Mouse (Mus musculus) midbrain, embryonic 11.5 days (tissue): ENCODE measurements around the gene Ano10. TPM values are rescaled to one million over a fixed set of nuclear protein-coding genes. Genes with fewer than 3 reads are reported as not detected.

Experiments
- ATAC-seq: fragments of 200-750 bp; cut with Nextera tagmentation; 2 replicates; pipeline ENCODE4 v1.8.0; 2017; ENCODE audit warnings: moderate TSS enrichment, moderate library complexity; ENCODE audit not compliant: low FRiP score
- DNase-seq: peaks from one replicate; pipeline ENCODE4 v3.0.0; 2015; ENCODE audit warnings: low spot score; ENCODE audit errors: missing footprints
- H3K27ac ChIP-seq: fragments of 300-500 bp; sonication (generic); 2 replicates; pipeline ENCODE4 v1.5.1; 2014; ENCODE audit warnings: low read depth, low read length
- H3K27me3 ChIP-seq: fragments of 300-500 bp; sonication (generic); 2 replicates; pipeline ENCODE4 v1.6.1; 2014; ENCODE audit warnings: mild to moderate bottlenecking, low read length, moderate library complexity, mixed read lengths; ENCODE audit not compliant: control insufficient read depth, insufficient read depth
- H3K36me3 ChIP-seq: fragments of 300-500 bp; sonication (generic); 2 replicates; pipeline ENCODE4 v1.6.1; 2014; ENCODE audit warnings: mild to moderate bottlenecking, low read length, moderate library complexity, mixed read lengths; ENCODE audit not compliant: control insufficient read depth, insufficient read depth
- H3K4me1 ChIP-seq: fragments of 300-500 bp; sonication (generic); 2 replicates; pipeline ENCODE4 v1.6.1; 2014; ENCODE audit warnings: low read length; ENCODE audit not compliant: control insufficient read depth, insufficient read depth
- H3K4me2 ChIP-seq: fragments of 300-500 bp; sonication (generic); 2 replicates; pipeline ENCODE4 v1.6.1; 2014; ENCODE audit warnings: mild to moderate bottlenecking, moderate library complexity
- H3K4me3 ChIP-seq: fragments of 300-500 bp; sonication (generic); 2 replicates; pipeline ENCODE4 v1.5.1; 2014; ENCODE audit warnings: low read depth, low read length
- H3K9ac ChIP-seq: fragments of 300-500 bp; sonication (generic); 2 replicates; pipeline ENCODE4 v1.6.1; 2014; ENCODE audit warnings: low read length
- H3K9me3 ChIP-seq: fragments of 300-500 bp; sonication (generic); 2 replicates; pipeline ENCODE4 v1.6.1; 2016; ENCODE audit warnings: low read length; ENCODE audit not compliant: control insufficient read depth
- WGBS: fragments of 180-500 bp; shearing (Covaris S2); extraction: QIAGEN DNeasy Blood & Tissue Kit; methylation state at CpG from one replicate; pipeline ENCODE4 v1.1.7; 2014; 5-methylcytosine and 5-hydroxymethylcytosine counted together
- polyA plus RNA-seq: library from polyadenylated mRNA; unstranded; fragments of >200 nt; fragmentation: Nextera tagmentation; extraction: Ambion mirVana; gene quantifications from 2 replicates; pipeline ENCODE4 v1.2.1, GENCODE M21; 2014

Gene Ano10
- polyA plus RNA-seq, 1 experiment from 2014 or later, result 39.4 TPM

GRCm38 (mm10) chr9:122145677-122146076, 148.5 kb downstream of the Ano10 start:
- ATAC-seq, result no peak
- Histone ChIP-seq H3K27me3 (no peaks in the 10 kb centered on the region), H3K4me3 (no peak overlapping the region), H3K4me2 (no peak overlapping the region), H3K9me3 (peaks cover 4% of the 10 kb centered on the region; the same call in 1 of the 2 replicates), H3K4me1 (peaks cover 4% of the 10 kb centered on the region; the same call in 1 of the 2 replicates), H3K36me3 (peaks cover 10% of the 10 kb centered on the region), H3K27ac (no peak overlapping the region), H3K9ac (no peak overlapping the region)
- no peak for DNase-seq

GRCm38 (mm10) chr9:122144776-122145175, 149.4 kb downstream of the Ano10 start:
- no peak overlapping the region for H3K4me3 ChIP-seq
- WGBS, result 93% methylated on average over 3 of the region's 3 CpGs
- peaks cover 4% of the 10 kb centered on the region; the same call in 1 of the 2 replicates for H3K9me3 ChIP-seq
- no peak overlapping the region for H3K9ac ChIP-seq
- no peak overlapping the region for H3K27ac ChIP-seq
- H3K4me2 ChIP-seq, result no peak overlapping the region
- no peaks in the 10 kb centered on the region for H3K27me3 ChIP-seq
- DNase-seq (no peak), ATAC-seq (no peak)
- peaks cover 10% of the 10 kb centered on the region for H3K36me3 ChIP-seq
- peaks cover 4% of the 10 kb centered on the region; the same call in 1 of the 2 replicates for H3K4me1 ChIP-seq

GRCm38 (mm10) chr9:122143219-122143618, 151.0 kb downstream of the Ano10 start:
- Histone ChIP-seq H3K9ac (no peak overlapping the region), H3K27me3 (no peaks in the 10 kb centered on the region), H3K9me3 (peaks cover 4% of the 10 kb centered on the region; the same call in 1 of the 2 replicates), H3K4me2 (no peak overlapping the region), H3K27ac (peak overlapping the region; percentile 22; the same call in 1 of the 2 replicates), H3K4me3 (no peak overlapping the region), H3K36me3 (peaks cover 10% of the 10 kb centered on the region), H3K4me1 (peaks cover 4% of the 10 kb centered on the region; the same call in 1 of the 2 replicates)
- ATAC-seq (no peak), DNase-seq (no peak)
- 66% methylated on average over 1 of the region's 1 CpGs for WGBS

- Histone ChIP-seq H3K27me3 (no peaks in the 10 kb centered on the region), H3K36me3 (peaks cover 2% of the 10 kb centered on the region), H3K9me3 (no peaks in the 10 kb centered on the region), H3K27ac (no peak overlapping the region), H3K4me2 (no peak overlapping the region), H3K4me3 (no peak overlapping the region), H3K9ac (no peak overlapping the region), H3K4me1 (no peaks in the 10 kb centered on the region)
- DNase-seq (no peak), ATAC-seq (no peak)
- WGBS, result 58% methylated on average over 2 of the region's 2 CpGs
These were observed 155.0 kb downstream of the Ano10 start for GRCm38 (mm10) chr9:122139236-122139635.

GRCm38 (mm10) chr9:122138371-122139029, 155.7 kb downstream of the Ano10 start:
- Histone ChIP-seq H3K9ac (no peak overlapping the region), H3K27me3 (no peaks in the 10 kb centered on the region), H3K4me2 (no peak overlapping the region), H3K27ac (no peak overlapping the region), H3K36me3 (no peaks in the 10 kb centered on the region), H3K4me1 (no peaks in the 10 kb centered on the region), H3K9me3 (no peaks in the 10 kb centered on the region), H3K4me3 (no peak overlapping the region)
- WGBS, result 86% methylated on average over 4 of the region's 4 CpGs
- DNase-seq (no peak), ATAC-seq (no peak)

GRCm38 (mm10) chr9:122137960-122138359, 156.3 kb downstream of the Ano10 start:
- Histone ChIP-seq H3K9me3 (no peaks in the 10 kb centered on the region), H3K27me3 (no peaks in the 10 kb centered on the region), H3K4me3 (no peak overlapping the region), H3K4me2 (no peak overlapping the region), H3K27ac (no peak overlapping the region), H3K36me3 (no peaks in the 10 kb centered on the region), H3K9ac (no peak overlapping the region), H3K4me1 (no peaks in the 10 kb centered on the region)
- no peak for ATAC-seq
- WGBS, result 59% methylated on average over 1 of the region's 1 CpGs
- no peak for DNase-seq

- no peak for ATAC-seq
- Histone ChIP-seq H3K9ac (no peak overlapping the region), H3K4me1 (no peaks in the 10 kb centered on the region), H3K9me3 (no peaks in the 10 kb centered on the region), H3K4me2 (no peak overlapping the region), H3K27me3 (no peaks in the 10 kb centered on the region), H3K4me3 (no peak overlapping the region), H3K36me3 (no peaks in the 10 kb centered on the region), H3K27ac (no peak overlapping the region)
- 81% methylated on average over 2 of the region's 2 CpGs for WGBS
- DNase-seq, result no peak
These were observed 158.4 kb downstream of the Ano10 start for GRCm38 (mm10) chr9:122135885-122136170.

GRCm38 (mm10) chr9:122135095-122135884, 158.9 kb downstream of the Ano10 start:
- no peaks in the 10 kb centered on the region for H3K36me3 ChIP-seq
- ATAC-seq, result no peak

GRCm38 (mm10) chr9:122132145-122132544, 162.1 kb downstream of the Ano10 start:
- Histone ChIP-seq H3K4me3 (no peak overlapping the region), H3K36me3 (no peaks in the 10 kb centered on the region), H3K9ac (no peak overlapping the region), H3K4me2 (no peak overlapping the region), H3K9me3 (no peaks in the 10 kb centered on the region), H3K4me1 (no peaks in the 10 kb centered on the region), H3K27ac (no peak overlapping the region), H3K27me3 (no peaks in the 10 kb centered on the region)
- DNase-seq (no peak), ATAC-seq (no peak)
- 85% methylated on average over 7 of the region's 7 CpGs for WGBS

More at GRCm38 (mm10) chr9:122135095-122135884, 158.9 kb downstream of the Ano10 start:
- H3K9ac ChIP-seq, result no peak overlapping the region
- no peak overlapping the region for H3K4me3 ChIP-seq
- 80% methylated on average over 1 of the region's 1 CpGs for WGBS
- no peak overlapping the region for H3K4me2 ChIP-seq
- no peaks in the 10 kb centered on the region for H3K27me3 ChIP-seq
- no peaks in the 10 kb centered on the region for H3K9me3 ChIP-seq
- no peak overlapping the region for H3K27ac ChIP-seq
- DNase-seq, result no peak
- H3K4me1 ChIP-seq, result no peaks in the 10 kb centered on the region
